Mouse (Mus musculus): Measurements from ENCODE around the gene Ptma. TPM values are rescaled to one million over a fixed set of nuclear protein-coding genes. Genes with fewer than 3 reads are reported as not detected.
A peak's percentile ranks its signal among the peaks of the same experiment; 100 is the strongest.
"Not testable (repeated sequence)": the region's sequence is repeated elsewhere in the genome, so short reads cannot be mapped to it uniquely, and the experiment has no call there.

Gene Ptma
- 1,639 and 1,657 TPM in 2 replicates for polyA plus RNA-seq (2016; fragmentation: Nextera tagmentation; extraction: Ambion mirVana)

DNA sequence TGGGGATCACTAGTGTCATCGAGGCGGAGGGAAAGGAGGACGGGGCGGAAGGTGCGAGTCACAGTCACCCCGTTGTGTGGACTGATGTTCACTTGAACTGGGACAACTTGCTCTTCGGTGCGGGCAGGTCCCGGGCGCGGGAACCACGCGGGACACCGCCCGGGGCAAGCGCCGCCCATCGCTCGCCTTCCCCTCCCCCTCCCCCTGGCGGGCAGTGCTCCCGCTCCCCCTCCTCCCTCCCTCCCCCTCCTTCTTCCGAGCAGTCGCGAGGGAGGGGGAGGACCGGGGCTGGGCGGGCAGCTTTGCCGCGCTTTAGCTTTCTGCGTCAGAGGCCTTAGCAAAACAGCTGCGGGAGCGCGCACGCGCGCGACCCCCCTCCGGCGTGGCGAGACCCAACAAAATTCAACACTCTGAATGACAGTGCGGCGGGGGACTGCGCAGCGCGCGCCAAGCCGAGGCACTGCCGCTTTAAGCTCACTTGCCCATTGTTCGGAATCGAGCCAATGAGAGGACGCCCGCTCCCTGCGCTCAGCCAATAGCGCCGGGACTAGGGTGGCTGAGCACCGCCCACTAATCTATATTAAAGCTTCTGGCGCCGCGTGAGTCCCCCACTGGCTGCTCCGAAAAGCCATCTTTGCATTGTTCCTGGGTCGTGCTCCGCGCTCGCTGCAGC, at the start of gene Ptma:
Gene Ptma, plus strand, starts transcription at position 611 of the 673 bp plus-strand sequence.
- ATAC-seq: peak; percentile 87

DNA sequence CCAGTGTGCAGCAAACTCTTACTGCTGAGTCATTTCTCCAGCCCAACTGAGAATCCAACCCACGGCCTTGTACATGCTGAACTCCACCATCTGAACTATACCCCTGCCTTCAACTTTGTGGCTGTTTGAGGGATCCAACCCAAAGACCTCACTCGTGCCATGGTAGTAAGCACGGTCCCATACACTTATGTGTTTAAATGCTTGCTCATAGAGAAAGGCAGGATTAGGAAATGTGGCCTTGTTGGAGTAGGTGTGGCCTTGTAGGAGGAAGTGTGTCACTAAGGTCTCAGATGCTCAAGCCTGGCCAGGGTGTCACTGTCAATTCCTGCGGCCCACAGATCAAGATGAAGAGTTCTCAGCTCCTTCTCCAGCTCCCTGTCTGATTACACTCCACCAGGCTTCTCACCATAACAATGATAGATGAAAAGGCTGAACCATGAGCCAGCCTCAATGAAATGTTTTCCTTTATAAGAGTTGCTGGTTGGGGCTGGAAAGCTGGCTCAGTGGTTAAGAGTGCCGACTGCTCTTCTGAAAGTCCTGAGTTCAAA, 48.7 kb upstream of the Ptma start:
- Histone ChIP-seq H3K4me2 (no peak overlapping the region), H3K36me3 (no peaks in the 10 kb centered on the region), H3K27me3 (replicated peaks) (no peaks in the 10 kb centered on the region), H3K4me1 (peaks cover 72% of the 10 kb centered on the region), H3K9me3 (replicated peaks) (no peaks in the 10 kb centered on the region), H3K4me3 (no peak overlapping the region), H3K27ac (peak overlapping the region; percentile 79), H3K9ac (0 out of 2 replicates have a peak overlapping the region, but pooled peaks have one; percentile 22)
- WGBS (ENCODE audit: insufficient replicate concordance): 72% methylated on average over 5 of the region's 5 CpGs
- ATAC-seq: no peak

More for the DNA sequence above, at the start of gene Ptma:
- under 1% methylated on average over 53 of the region's 63 CpGs for WGBS (ENCODE audit: insufficient replicate concordance)
- Histone ChIP-seq H3K36me3 (peaks cover 33% of the 10 kb centered on the region), H3K27me3 (replicated peaks) (no peaks in the 10 kb centered on the region), H3K4me3 (peak within 1 kb of the TSS; percentile 89), H3K4me1 (peaks cover 56% of the 10 kb centered on the region), H3K9ac (peak within 1 kb of the TSS; percentile 100), H3K27ac (peak within 1 kb of the TSS; percentile 98), H3K9me3 (replicated peaks) (no peaks in the 10 kb centered on the region), H3K4me2 (peak within 1 kb of the TSS; percentile 93)

- peak overlapping the region; percentile 57 for H3K9ac ChIP-seq
- peak overlapping the region; percentile 47 for H3K4me2 ChIP-seq
- 33% methylated on average over 8 of the region's 8 CpGs for WGBS (ENCODE audit: insufficient replicate concordance)
- peaks cover 63% of the 10 kb centered on the region for H3K4me1 ChIP-seq
- H3K27me3 ChIP-seq (replicated peaks): no peaks in the 10 kb centered on the region
- H3K27ac ChIP-seq: peak overlapping the region; percentile 95
- peak; percentile 92 for ATAC-seq
- no peak overlapping the region; the same call in 1 of the 2 replicates for H3K4me3 ChIP-seq
- no peaks in the 10 kb centered on the region for H3K36me3 ChIP-seq
- no peaks in the 10 kb centered on the region for H3K9me3 ChIP-seq (replicated peaks)
Observed at GRCm38 (mm10) chr1:86479099-86479825, 47.3 kb upstream of the Ptma start.

DNA sequence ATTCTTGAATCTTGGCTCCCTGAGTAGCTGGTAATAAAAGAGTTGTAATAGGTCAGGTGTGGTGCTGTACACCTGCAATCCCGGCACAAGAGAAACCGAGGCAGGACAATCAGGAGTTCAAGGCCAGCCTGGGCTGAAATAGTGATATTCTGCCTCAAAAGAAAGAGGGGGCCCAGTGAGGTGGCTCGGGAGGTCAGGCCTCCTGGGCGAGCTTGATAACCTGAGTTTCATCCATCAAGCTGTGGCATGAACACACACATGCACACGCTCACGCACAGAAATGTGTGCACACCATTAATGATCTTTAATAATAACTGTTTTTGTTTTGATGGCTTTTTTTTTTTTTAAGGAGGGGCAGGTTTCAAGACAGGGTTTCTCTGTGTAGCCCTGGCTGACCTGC, 46.2 kb upstream of the Ptma start:
- Histone ChIP-seq H3K4me1 (peaks cover 63% of the 10 kb centered on the region), H3K27ac (peak overlapping the region; percentile 95), H3K4me2 (peak overlapping the region; percentile 47)

GRCm38 (mm10) chr1:86480735-86481447, 45.6 kb upstream of the Ptma start:
- Histone ChIP-seq H3K9ac (peak overlapping the region; percentile 57; the same call in 1 of the 2 replicates), H3K4me1 (peaks cover 63% of the 10 kb centered on the region), H3K36me3 (no peaks in the 10 kb centered on the region), H3K4me2 (peak overlapping the region; percentile 47), H3K27ac (peak overlapping the region; percentile 95), H3K27me3 (replicated peaks) (no peaks in the 10 kb centered on the region), H3K9me3 (replicated peaks) (no peaks in the 10 kb centered on the region), H3K4me3 (no peak overlapping the region)
- ATAC-seq: peak; percentile 48; the same call in 1 of the 2 replicates
- WGBS (ENCODE audit: insufficient replicate concordance): 64% methylated on average over 8 of the region's 8 CpGs

More for the DNA sequence above, 46.2 kb upstream of the Ptma start:
- H3K27me3 ChIP-seq (replicated peaks): no peaks in the 10 kb centered on the region
- H3K36me3 ChIP-seq: no peaks in the 10 kb centered on the region
- peak overlapping the region; percentile 57 for H3K9ac ChIP-seq
- WGBS (ENCODE audit: insufficient replicate concordance): 55% methylated on average over 6 of the region's 6 CpGs
- H3K4me3 ChIP-seq: no peak overlapping the region
- peak; percentile 51; the same call in 1 of the 2 replicates for ATAC-seq
- H3K9me3 ChIP-seq (replicated peaks): no peaks in the 10 kb centered on the region

GRCm38 (mm10) chr1:86481468-86481867, 45.1 kb upstream of the Ptma start:
- H3K4me3 ChIP-seq: no peak overlapping the region
- H3K9me3 ChIP-seq (replicated peaks): no peaks in the 10 kb centered on the region
- H3K36me3 ChIP-seq: no peaks in the 10 kb centered on the region
- 55% methylated on average over 7 of the region's 7 CpGs for WGBS (ENCODE audit: insufficient replicate concordance)
- H3K27me3 ChIP-seq (replicated peaks): no peaks in the 10 kb centered on the region
- peak overlapping the region; percentile 95 for H3K27ac ChIP-seq
- no peak overlapping the region for H3K4me2 ChIP-seq
- ATAC-seq: peak; percentile 65
- H3K4me1 ChIP-seq: peaks cover 62% of the 10 kb centered on the region
- H3K9ac ChIP-seq: peak overlapping the region; percentile 57; the same call in 1 of the 2 replicates

GRCm38 (mm10) chr1:86482288-86482687, 44.2 kb upstream of the Ptma start:
- H3K4me2 ChIP-seq: no peak overlapping the region
- H3K27me3 ChIP-seq (replicated peaks): no peaks in the 10 kb centered on the region
- H3K36me3 ChIP-seq: no peaks in the 10 kb centered on the region
- 80% methylated on average over 11 of the region's 11 CpGs for WGBS (ENCODE audit: insufficient replicate concordance)
- H3K4me3 ChIP-seq: no peak overlapping the region
- no peaks in the 10 kb centered on the region for H3K9me3 ChIP-seq (replicated peaks)
- H3K9ac ChIP-seq: no peak overlapping the region
- H3K4me1 ChIP-seq: peaks cover 58% of the 10 kb centered on the region
- peak overlapping the region; percentile 95; the same call in 1 of the 2 replicates for H3K27ac ChIP-seq
- ATAC-seq: no peak

- Histone ChIP-seq H3K9ac (no peak overlapping the region), H3K9me3 (replicated peaks) (no peaks in the 10 kb centered on the region), H3K36me3 (no peaks in the 10 kb centered on the region), H3K4me2 (no peak overlapping the region), H3K4me3 (no peak overlapping the region), H3K4me1 (peaks cover 53% of the 10 kb centered on the region), H3K27me3 (replicated peaks) (no peaks in the 10 kb centered on the region), H3K27ac (no peak overlapping the region)
- no peak for ATAC-seq
- 54% methylated on average over 1 of the region's 1 CpGs for WGBS (ENCODE audit: insufficient replicate concordance)
Observed at GRCm38 (mm10) chr1:86482761-86483160, 43.8 kb upstream of the Ptma start.

GRCm38 (mm10) chr1:86485346-86485745, 41.2 kb upstream of the Ptma start:
- no peak for ATAC-seq
- Histone ChIP-seq H3K36me3 (no peaks in the 10 kb centered on the region), H3K4me3 (no peak overlapping the region), H3K4me1 (peaks cover 48% of the 10 kb centered on the region), H3K27ac (no peak overlapping the region), H3K27me3 (replicated peaks) (no peaks in the 10 kb centered on the region), H3K4me2 (no peak overlapping the region), H3K9ac (no peak overlapping the region), H3K9me3 (replicated peaks) (no peaks in the 10 kb centered on the region)
- WGBS (ENCODE audit: insufficient replicate concordance): 80% methylated on average over 1 of the region's 1 CpGs

- not testable (repeated sequence) for ATAC-seq; H3K9me3 ChIP-seq (replicated peaks); H3K27ac ChIP-seq; H3K4me3 ChIP-seq; H3K9ac ChIP-seq; H3K36me3 ChIP-seq; H3K27me3 ChIP-seq (replicated peaks); H3K4me2 ChIP-seq
- WGBS (ENCODE audit: insufficient replicate concordance): 81% methylated on average over 6 of the region's 6 CpGs
- peaks cover 48% of the 10 kb centered on the region for H3K4me1 ChIP-seq
Observed at GRCm38 (mm10) chr1:86485858-86486257, 40.7 kb upstream of the Ptma start.

- H3K4me3 ChIP-seq: peak overlapping the region; percentile 77
- peak overlapping the region; percentile 80 for H3K9ac ChIP-seq
- H3K27me3 ChIP-seq (replicated peaks): no peaks in the 10 kb centered on the region
- peak; percentile 38; the same call in 1 of the 2 replicates for ATAC-seq
- 3% methylated on average over 13 of the region's 13 CpGs for WGBS (ENCODE audit: insufficient replicate concordance)
- peak overlapping the region; percentile 86 for H3K4me2 ChIP-seq
- H3K4me1 ChIP-seq: peaks cover 47% of the 10 kb centered on the region
- peak overlapping the region; percentile 96 for H3K27ac ChIP-seq
- H3K36me3 ChIP-seq: no peaks in the 10 kb centered on the region
- H3K9me3 ChIP-seq (replicated peaks): no peaks in the 10 kb centered on the region
Observed at GRCm38 (mm10) chr1:86486703-86487294, 39.7 kb upstream of the Ptma start.

Data from liver, embryonic 12.5 days (tissue).